Mouse (Mus musculus): ENCODE data around the gene Mrpl3.

- TF ChIP-seq CTCF (conservative IDR thresholded peaks at IDR 0.05; ENCODE audit: low read length) (no peak), NANOG (IDR thresholded peaks at IDR 0.05; ENCODE audit: borderline replicate concordance, low read length) (no peak), POU5F1 (IDR thresholded peaks at IDR 0.05; ENCODE audit: borderline replicate concordance, low read length) (no peak)
Measured at GRCm38 (mm10) chr9:105046014-105046413, 7.0 kb upstream of the Mrpl3 start.

All from E14TG2a.4 (cell line).